Mouse (Mus musculus) embryonic facial prominence, embryonic 11.5 days (tissue): ENCODE results near the gene Prlr. TPM values are rescaled to one million over a fixed set of nuclear protein-coding genes. Genes with fewer than 3 reads are reported as not detected.

Source experiments
- ATAC-seq: fragments of 200-750 bp; cut with Nextera tagmentation; replicated peaks from 2 replicates; pipeline ENCODE4 v1.8.0; 2017; ENCODE audit warnings: low read depth; ENCODE audit not compliant: insufficient number of reproducible peaks, low FRiP score, low TSS enrichment
- DNase-seq: peaks from one replicate; pipeline ENCODE4 v3.0.0-alpha.2; 2015; ENCODE audit warnings: low spot score
- H3K27ac ChIP-seq: fragments of 300-500 bp; sonication (generic); replicated peaks from 2 replicates; pipeline ENCODE4 v1.5.1; 2014; ENCODE audit warnings: mild to moderate bottlenecking, low read depth, low read length, control low read depth
- H3K27me3 ChIP-seq: fragments of 300-500 bp; sonication (generic); 2 replicates; pipeline ENCODE4 v1.6.1; 2014; ENCODE audit warnings: mild to moderate bottlenecking, low read length, moderate library complexity, mixed read lengths; ENCODE audit not compliant: control insufficient read depth, insufficient read depth
- H3K36me3 ChIP-seq: fragments of 300-500 bp; sonication (generic); replicated peaks from 2 replicates; pipeline ENCODE4 v1.6.1; 2014; ENCODE audit warnings: low read depth, mild to moderate bottlenecking, low read length, moderate library complexity, mixed read lengths; ENCODE audit not compliant: control insufficient read depth, insufficient read depth
- H3K4me1 ChIP-seq: fragments of 300-500 bp; sonication (generic); 2 replicates; pipeline ENCODE4 v1.6.1; 2014; ENCODE audit warnings: low read length, mixed read lengths; ENCODE audit not compliant: control insufficient read depth, insufficient read depth
- H3K4me2 ChIP-seq: fragments of 300-500 bp; sonication (generic); 2 replicates; pipeline ENCODE4 v1.6.1; 2014; ENCODE audit warnings: low read depth, mild to moderate bottlenecking, control low read depth, low read length, moderate library complexity
- H3K4me3 ChIP-seq: fragments of 300-500 bp; sonication (generic); 2 replicates; pipeline ENCODE4 v1.5.1; 2014; ENCODE audit warnings: low read depth, low read length, control low read depth
- H3K9ac ChIP-seq: fragments of 300-500 bp; sonication (generic); replicated peaks from 2 replicates; pipeline ENCODE4 v1.6.1; 2014; ENCODE audit warnings: mild to moderate bottlenecking, control low read depth, low read length
- H3K9me3 ChIP-seq: fragments of 300-500 bp; sonication (generic); replicated peaks from 2 replicates; pipeline ENCODE4 v1.6.1; 2016; ENCODE audit warnings: mild to moderate bottlenecking, low read length, inconsistent platforms, mixed read lengths; ENCODE audit not compliant: control insufficient read depth
- WGBS: fragments of 180-500 bp; shearing (Covaris S2); extraction: QIAGEN DNeasy Blood & Tissue Kit; methylation state at CpG from one replicate; pipeline ENCODE4 v1.1.7; 2014; 5-methylcytosine and 5-hydroxymethylcytosine counted together
- polyA plus RNA-seq: library from polyadenylated mRNA; unstranded; fragments of >200 nt; fragmentation: Nextera tagmentation; extraction: Ambion mirVana; gene quantifications from 2 replicates; pipeline ENCODE4 v1.2.1, GENCODE M21; 2014

The Prlr gene
- polyA plus RNA-seq, 1 experiment from 2014 or later: 0.93 TPM

- H3K27ac ChIP-seq: no peak overlapping the region
- no peaks in the 10 kb centered on the region for H3K27me3 ChIP-seq
- H3K36me3 ChIP-seq: no peaks in the 10 kb centered on the region
- DNase-seq (no peak), ATAC-seq (no peak)
- H3K9ac ChIP-seq: no peak overlapping the region
- no peaks in the 10 kb centered on the region for H3K9me3 ChIP-seq
- H3K4me3 ChIP-seq: no peak overlapping the region
- H3K4me1 ChIP-seq: no peaks in the 10 kb centered on the region
- WGBS: 93% methylated on average over 1 of the region's 1 CpGs
- H3K4me2 ChIP-seq: no peak overlapping the region
Observed at GRCm38 (mm10) chr15:10262641-10263040, 85.6 kb downstream of the Prlr start.

- Histone ChIP-seq H3K36me3 (no peaks in the 10 kb centered on the region), H3K27ac (no peak overlapping the region), H3K4me3 (no peak overlapping the region), H3K4me2 (no peak overlapping the region), H3K4me1 (no peaks in the 10 kb centered on the region), H3K27me3 (no peaks in the 10 kb centered on the region), H3K9ac (no peak overlapping the region), H3K9me3 (no peaks in the 10 kb centered on the region)
- 87% methylated on average over 3 of the region's 3 CpGs for whole genome bisulfite sequencing
- ATAC-seq (no peak), DNase-seq (no peak)
Observed at GRCm38 (mm10) chr15:10263420-10263819, 86.4 kb downstream of the Prlr start.

GRCm38 (mm10) chr15:10264885-10265284, 87.8 kb downstream of the Prlr start:
- Histone ChIP-seq H3K4me1 (no peaks in the 10 kb centered on the region), H3K36me3 (no peaks in the 10 kb centered on the region), H3K27ac (no peak overlapping the region), H3K27me3 (no peaks in the 10 kb centered on the region), H3K9ac (no peak overlapping the region), H3K9me3 (no peaks in the 10 kb centered on the region), H3K4me3 (no peak overlapping the region), H3K4me2 (no peak overlapping the region)
- DNase-seq (no peak), ATAC-seq (no peak)
- 87% methylated on average over 5 of the region's 5 CpGs for WGBS

GRCm38 (mm10) chr15:10267251-10267650, 90.2 kb downstream of the Prlr start:
- Histone ChIP-seq H3K36me3 (no peaks in the 10 kb centered on the region), H3K9ac (no peak overlapping the region), H3K4me1 (no peaks in the 10 kb centered on the region), H3K27me3 (no peaks in the 10 kb centered on the region), H3K27ac (no peak overlapping the region), H3K4me2 (no peak overlapping the region), H3K4me3 (no peak overlapping the region), H3K9me3 (no peaks in the 10 kb centered on the region)
- no peak for DNase-seq
- 56% methylated on average over 3 of the region's 3 CpGs for WGBS
- ATAC-seq: no peak

GRCm38 (mm10) chr15:10276386-10276785, 99.3 kb downstream of the Prlr start:
- no peaks in the 10 kb centered on the region for H3K4me1 ChIP-seq
- no peak overlapping the region for H3K27ac ChIP-seq
- no peaks in the 10 kb centered on the region for H3K27me3 ChIP-seq
- H3K9me3 ChIP-seq: no peaks in the 10 kb centered on the region
- no peak overlapping the region for H3K9ac ChIP-seq
- H3K4me3 ChIP-seq: no peak overlapping the region
- H3K4me2 ChIP-seq: no peak overlapping the region
- DNase-seq (no peak), ATAC-seq (no peak)
- no peaks in the 10 kb centered on the region for H3K36me3 ChIP-seq

GRCm38 (mm10) chr15:10277461-10277860, 100.4 kb downstream of the Prlr start:
- no peak for ATAC-seq
- 74% methylated on average over 4 of the region's 4 CpGs for WGBS

GRCm38 (mm10) chr15:10281546-10281945, 104.5 kb downstream of the Prlr start:
- Histone ChIP-seq H3K4me1 (no peaks in the 10 kb centered on the region), H3K27ac (no peak overlapping the region), H3K4me2 (no peak overlapping the region), H3K9me3 (no peaks in the 10 kb centered on the region), H3K27me3 (no peaks in the 10 kb centered on the region), H3K9ac (no peak overlapping the region), H3K4me3 (no peak overlapping the region), H3K36me3 (no peaks in the 10 kb centered on the region)
- DNase-seq (no peak), ATAC-seq (no peak)
- WGBS: 78% methylated on average over 5 of the region's 5 CpGs

More at GRCm38 (mm10) chr15:10277461-10277860, 100.4 kb downstream of the Prlr start:
- no peaks in the 10 kb centered on the region for H3K27me3 ChIP-seq
- H3K36me3 ChIP-seq: no peaks in the 10 kb centered on the region
- no peak overlapping the region for H3K4me3 ChIP-seq
- no peaks in the 10 kb centered on the region for H3K4me1 ChIP-seq
- no peak overlapping the region for H3K27ac ChIP-seq
- no peaks in the 10 kb centered on the region for H3K9me3 ChIP-seq
- H3K9ac ChIP-seq: no peak overlapping the region
- H3K4me2 ChIP-seq: no peak overlapping the region
- DNase-seq: no peak

- Histone ChIP-seq H3K4me3 (no peak overlapping the region), H3K4me1 (no peaks in the 10 kb centered on the region), H3K27me3 (no peaks in the 10 kb centered on the region), H3K27ac (no peak overlapping the region), H3K9me3 (no peaks in the 10 kb centered on the region), H3K4me2 (no peak overlapping the region), H3K36me3 (no peaks in the 10 kb centered on the region), H3K9ac (no peak overlapping the region)
- DNase-seq: no peak
- no peak for ATAC-seq
Observed at GRCm38 (mm10) chr15:10283661-10284060, 106.6 kb downstream of the Prlr start.
